In genomic region chr17:80708803-80709202, GRCm38 (mm10) we compare ENCODE assay signal across 15 mouse cellular contexts. TPM values are rescaled to one million over a fixed set of nuclear protein-coding genes. Genes with fewer than 3 reads are reported as not detected.
DNase-seq lines count a peak whose midpoint lies in the region; ATAC-seq and TF ChIP-seq lines count a peak whose summit lies in the region.
"Had no signal": no experiment of that assay in that cellular context is flagged by ENCODE, and none has a peak within 500 bp of the region (broad histone marks: within the 10 kb centered on the region; RNA-seq: fewer than 3 reads in every experiment).

No protein-coding gene starts in this region.

- H3K4me1 ChIP-seq in heart, adult 2 months (ENCODE audit: control insufficient read depth, insufficient read depth, low read length), result peaks cover 23% of the 10 kb centered on the region
- H3K4me1 ChIP-seq in intestine, embryonic 15.5 days (replicated peaks), result peaks cover 34% of the 10 kb centered on the region
- peaks cover 12% of the 10 kb centered on the region for H3K4me1 ChIP-seq in forebrain, postnatal 0 days (ENCODE audit: insufficient read depth)

- TF ChIP-seq POLR2A in heart, adult 2 months (IDR thresholded peaks at IDR 0.05; ENCODE audit: insufficient read depth, low read depth, low read length), result no peak

- 71% methylated on average over 6 of the region's 6 CpGs for WGBS in heart, adult 2 months
- WGBS in intestine, embryonic 15.5 days, result 57% methylated on average over 6 of the region's 6 CpGs
- 89% methylated on average over 6 of the region's 6 CpGs for WGBS in forebrain, postnatal 0 days

- no peak overlapping the region for H3K4me2 ChIP-seq in intestine, embryonic 15.5 days (replicated peaks)
- H3K4me2 ChIP-seq in forebrain, postnatal 0 days (ENCODE audit: low read depth), result no peak overlapping the region
- H3K4me2 ChIP-seq: midbrain, embryonic 13.5 days had no signal

- no peak for DNase-seq in heart, adult 2 months
- no peak for DNase-seq in heart, postnatal 4 days
- peak; percentile 25 for DNase-seq in ZHBTc4 (ENCODE audit: low read depth, low spot score)
- peak; percentile 33 for DNase-seq in lung, postnatal 14 days
- no peak for DNase-seq in forebrain, postnatal 0 days
- no peak for DNase-seq in urinary bladder, postnatal 25 days (ENCODE audit: low spot score)
- no peak for DNase-seq in thymus, postnatal 10 days (ENCODE audit: low spot score in 2 of 2)
- DNase-seq: adrenal gland, adult 2 months; cerebellum, adult 2 months; embryo, embryonic 11 days; kidney, postnatal 36 days had no signal

- ATAC-seq in intestine, embryonic 15.5 days, result peak; percentile 54
- no peak for ATAC-seq in forebrain, postnatal 0 days
- ATAC-seq: inflammation-experienced regulatory T-cells, adult 6 months; midbrain, embryonic 13.5 days had no signal

- TF ChIP-seq CTCF in heart, adult 2 months (IDR thresholded peaks at IDR 0.05), result no peak
- no peak for TF ChIP-seq CTCF in forebrain, postnatal 0 days (IDR thresholded peaks at IDR 0.05; ENCODE audit: low read depth)

- H3K36me3 ChIP-seq in heart, adult 2 months (ENCODE audit: control insufficient read depth, insufficient read depth, low read length), result peaks cover 11% of the 10 kb centered on the region
- H3K36me3 ChIP-seq in intestine, embryonic 15.5 days, result no peaks in the 10 kb centered on the region
- H3K36me3 ChIP-seq in forebrain, postnatal 0 days (ENCODE audit: insufficient read depth), result no peaks in the 10 kb centered on the region
- H3K36me3 ChIP-seq: midbrain, embryonic 13.5 days had no signal

- peak overlapping the region; percentile 34; the same call in 1 of the 2 replicates for H3K27ac ChIP-seq in heart, adult 2 months
- H3K27ac ChIP-seq in intestine, embryonic 15.5 days, result no peak overlapping the region
- no peak overlapping the region for H3K27ac ChIP-seq in forebrain, postnatal 0 days (ENCODE audit: low read depth, low read length)
- H3K27ac ChIP-seq: macrophage; midbrain, embryonic 13.5 days had no signal

- no peak overlapping the region for H3K4me3 ChIP-seq in heart, adult 2 months
- no peak overlapping the region for H3K4me3 ChIP-seq in intestine, embryonic 15.5 days (replicated peaks)
- no peak overlapping the region for H3K4me3 ChIP-seq in forebrain, postnatal 0 days (ENCODE audit: low read depth, low read length)
- H3K4me3 ChIP-seq: midbrain, embryonic 13.5 days had no signal

- TF ChIP-seq EP300 in heart, adult 2 months (IDR thresholded peaks at IDR 0.05; ENCODE audit: insufficient read depth, low read depth, low read length), result no peak

- H3K79me2 ChIP-seq in heart, adult 2 months (replicated peaks; ENCODE audit: control insufficient read depth, insufficient read depth, low read length), result peaks cover 9% of the 10 kb centered on the region

- H3K9me3 ChIP-seq in intestine, embryonic 15.5 days, result no peaks in the 10 kb centered on the region
- H3K9me3 ChIP-seq in forebrain, postnatal 0 days (ENCODE audit: low read length), result no peaks in the 10 kb centered on the region
- H3K9me3 ChIP-seq: midbrain, embryonic 13.5 days had no signal

- intact Hi-C loops in heart, adult 2 months (cut with DNase I), result no loop called here

- H3K27me3 ChIP-seq in heart, adult 2 months (ENCODE audit: control insufficient read depth, insufficient read depth, low read length), result no peaks in the 10 kb centered on the region
- no peaks in the 10 kb centered on the region for H3K27me3 ChIP-seq in intestine, embryonic 15.5 days (replicated peaks)
- no peaks in the 10 kb centered on the region for H3K27me3 ChIP-seq in forebrain, postnatal 0 days (ENCODE audit: insufficient read depth, low read length)
- H3K27me3 ChIP-seq: midbrain, embryonic 13.5 days had no signal

- no peak overlapping the region for H3K9ac ChIP-seq in heart, adult 2 months (ENCODE audit: low read depth, low read length)
- H3K9ac ChIP-seq in intestine, embryonic 15.5 days, result no peak overlapping the region
- H3K9ac ChIP-seq in forebrain, postnatal 0 days, result no peak overlapping the region
- H3K9ac ChIP-seq: midbrain, embryonic 13.5 days had no signal

RNA-seq across cellular contexts. Expression of gene Map4k3, which starts 19.5 kb away (rescaled TPM):
- 10 to 100 TPM; 24.4 to 24.7 TPM for total RNA-seq in heart, adult 2 months (2021)
- polyA plus RNA-seq in heart, adult 2 months (2012; rRNA removed), result 12.8 and 20.3 TPM in 2 replicates
- total RNA-seq in heart, postnatal 4 days (2021), result 10 to 100 TPM; 49.6 to 51.9 TPM
- 23.5 and 24.1 TPM in 2 replicates for polyA plus RNA-seq in intestine, embryonic 15.5 days (2015; fragmentation: Nextera tagmentation; extraction: Ambion mirVana)
- total RNA-seq in forebrain, postnatal 0 days (2014; rRNA removed), result 62.9 and 76.9 TPM in 2 replicates
- polyA plus RNA-seq in forebrain, postnatal 0 days (2015; fragmentation: Nextera tagmentation; extraction: Ambion mirVana), result 15.0 and 17.9 TPM in 2 replicates

Comparison
In these comparisons a context has a peak if more than half of its experiments do, and no peak if none do; other contexts are left out.
1. DNase-seq: peak in ZHBTc4 (single experiment) and lung, postnatal 14 days (single experiment); none in heart, adult 2 months (0 of 2), heart, postnatal 4 days (single experiment), forebrain, postnatal 0 days (single experiment), urinary bladder, postnatal 25 days (single experiment) and thymus, postnatal 10 days (0 of 2).